Mouse (Mus musculus) left cerebral cortex, postnatal 36 days (tissue): ENCODE measurements around the gene Map10. TPM values are rescaled to one million over a fixed set of nuclear protein-coding genes. Genes with fewer than 3 reads are reported as not detected.

Source experiments
- DNase-seq, 2 experiments: peaks; one replicate each; pipeline ENCODE4 v3.0.0; 2021 to 2022; ENCODE audit warnings: low spot score in 2 of 2, mixed read lengths in 1 of 2
- intact Hi-C: fragments of 180-260 bp; cut with DNase I; formaldehyde crosslinking; loops from one replicate; pipeline ENCODE4 v1.15.1; 2025
- total RNA-seq, 2 experiments: library from RNA; stranded (reverse); gene quantifications; 2 replicates each; pipeline ENCODE4 v1.2.3; 2021

Gene Map10
- total RNA-seq, 2 experiments from 2014 or later: 3.6 to 5.3 TPM

- DNase-seq: no peak
- intact Hi-C loops: no loop called here
Observed at GRCm38 (mm10) chr8:125704434-125704833, 34.8 kb downstream of the Map10 start.

- intact Hi-C loops: no loop called here
- no peak for DNase-seq
Observed at GRCm38 (mm10) chr8:125705816-125706215, 36.2 kb downstream of the Map10 start.

- intact Hi-C loops: no loop called here
- DNase-seq: no peak
Observed at GRCm38 (mm10) chr8:125709171-125709570, 39.6 kb downstream of the Map10 start.

GRCm38 (mm10) chr8:125711514-125711913 is 41.9 kb downstream of the Map10 start:
- intact Hi-C loops: no loop called here
- DNase-seq: no peak

- no peak for DNase-seq
- intact Hi-C loops: no loop called here
Observed at GRCm38 (mm10) chr8:125716211-125716610, 46.6 kb downstream of the Map10 start.

- intact Hi-C loops: no loop called here
- DNase-seq: no peak
Observed at GRCm38 (mm10) chr8:125716613-125717012, 47.0 kb downstream of the Map10 start.

- no peak for DNase-seq
- intact Hi-C loops: no loop called here
Observed at GRCm38 (mm10) chr8:125718914-125719313, 49.3 kb downstream of the Map10 start.

- DNase-seq: no peak
- intact Hi-C loops: no loop called here
Observed at GRCm38 (mm10) chr8:125722675-125723074, 53.1 kb downstream of the Map10 start.

Other genes with a start within 250 kb of the Map10 start
- gene Sipa1l2, start 100.0 kb upstream of the Map10 start, total RNA-seq: 10 to 100 TPM; 39.6 to 42.0 TPM
- gene Ntpcr, start 60.1 kb downstream of the Map10 start, total RNA-seq: 10 to 100 TPM; 23.1 to 23.8 TPM
- gene Pcnx2, start 228.5 kb downstream of the Map10 start, total RNA-seq: 10 to 100 TPM; 87.6 to 97.2 TPM
- gene Map3k21, start 240.6 kb downstream of the Map10 start, total RNA-seq: 1 to 10 TPM; 1.9 to 2.9 TPM